Mouse (Mus musculus) CH12.LX (cell line): ENCODE results near the gene Frem2. TPM values are rescaled to one million over a fixed set of nuclear protein-coding genes. Genes with fewer than 3 reads are reported as not detected.

Source experiments
- DNase-seq: peaks from one replicate; pipeline ENCODE4 v3.0.0-alpha.2; 2013; ENCODE audit errors: extremely low read depth
- H3K27ac ChIP-seq: 2 replicates; pipeline ENCODE4 v1.5.1; 2012; ENCODE audit warnings: low read depth, mild to moderate bottlenecking, control low read depth, moderate library complexity; ENCODE audit not compliant: insufficient read depth
- H3K27me3 ChIP-seq: replicated peaks from 2 replicates; pipeline ENCODE3; 2012; ENCODE audit warnings: inconsistent platforms
- H3K36me3 ChIP-seq, 2 experiments: replicated peaks in 1 of 2; 2 replicates each; pipeline versions ENCODE3 to v1.6.1; 2012; ENCODE audit warnings: inconsistent platforms in 1 of 2, low read length in 1 of 2, mild to moderate bottlenecking in 1 of 2, mixed read lengths in 1 of 2, moderate library complexity in 1 of 2; ENCODE audit not compliant: control insufficient read depth in 1 of 2, insufficient read depth in 1 of 2
- H3K4me1 ChIP-seq, 2 experiments: 2 replicates each; pipeline ENCODE4 v1.6.1; 2012; ENCODE audit warnings: inconsistent platforms in 1 of 2, moderate library complexity in 1 of 2; ENCODE audit not compliant: insufficient read depth in 2 of 2, control insufficient read depth in 1 of 2
- H3K4me2 ChIP-seq: 2 replicates; pipeline ENCODE4 v1.6.1; 2012; ENCODE audit warnings: low read depth, mild to moderate bottlenecking, control low read depth; ENCODE audit not compliant: poor library complexity, insufficient read depth, severe bottlenecking
- H3K4me3 ChIP-seq, 3 experiments: fragments of 150-350 bp in 1 of 3; sonication (generic) in 1 of 3; replicated peaks in 1 of 3; 2 replicates each; pipeline versions ENCODE3 to v1.5.1; 2011 to 2012; ENCODE audit warnings: low read depth in 2 of 3, low read length in 2 of 3, mild to moderate bottlenecking in 2 of 3, moderate library complexity in 2 of 3, control low read depth in 1 of 3, improper control_type of control experiment in 1 of 3, inconsistent platforms in 1 of 3, mixed read lengths in 1 of 3; ENCODE audit not compliant: poor library complexity in 1 of 3
- H3K79me2 ChIP-seq: replicated peaks from 2 replicates; pipeline ENCODE4 v1.6.1; 2012; ENCODE audit warnings: mild to moderate bottlenecking, moderate library complexity; ENCODE audit not compliant: control insufficient read depth, poor library complexity, insufficient read depth, severe bottlenecking; ENCODE audit errors: extremely low read depth
- H3K9ac ChIP-seq: 2 replicates; pipeline ENCODE4 v1.6.1; 2012; ENCODE audit warnings: low read depth, mild to moderate bottlenecking, control low read depth, moderate library complexity; ENCODE audit not compliant: insufficient read depth
- H3K9me3 ChIP-seq: replicated peaks from 2 replicates; pipeline ENCODE3; 2012; ENCODE audit warnings: low read length, inconsistent platforms, mixed read lengths
- CHD1 ChIP-seq: IDR thresholded peaks from 2 replicates; pipeline ENCODE4 v1.6.1; 2012; ENCODE audit warnings: low read depth, low read length, improper control_type of control experiment, inconsistent platforms
- CTCF ChIP-seq, 2 experiments: IDR thresholded peaks in 1 of 2; conservative IDR thresholded peaks in 1 of 2; 2 replicates each; pipeline ENCODE4 v1.5.1; 2011 to 2012; ENCODE audit warnings: low read depth in 2 of 2, low read length in 2 of 2, improper control_type of control experiment in 1 of 2, inconsistent platforms in 1 of 2, mild to moderate bottlenecking in 1 of 2, moderate library complexity in 1 of 2
- EP300 ChIP-seq: IDR thresholded peaks from 2 replicates; pipeline ENCODE4 v1.6.1; 2011; ENCODE audit warnings: low read length, improper control_type of control experiment
- ETS1 ChIP-seq: conservative IDR thresholded peaks from 2 replicates; pipeline ENCODE4 v1.6.1; 2012; ENCODE audit warnings: low read depth, mild to moderate bottlenecking, inconsistent platforms, low read length, improper control_type of control experiment, moderate library complexity
- GABPA ChIP-seq: IDR thresholded peaks from 2 replicates; pipeline ENCODE4 v1.6.1; 2012; ENCODE audit warnings: low read depth, low read length, improper control_type of control experiment, inconsistent platforms; ENCODE audit not compliant: insufficient replicate concordance
- JUN ChIP-seq: IDR thresholded peaks from 2 replicates; pipeline ENCODE4 v1.6.1; 2011; ENCODE audit warnings: low read depth, mild to moderate bottlenecking, low read length, improper control_type of control experiment, moderate library complexity; ENCODE audit not compliant: insufficient read depth
- JUND ChIP-seq: conservative IDR thresholded peaks from 2 replicates; pipeline ENCODE4 v1.6.1; 2011; ENCODE audit warnings: low read depth, low read length, improper control_type of control experiment
- MAFK ChIP-seq: IDR thresholded peaks from 2 replicates; pipeline ENCODE4 v1.6.1; 2011; ENCODE audit warnings: low read length, improper control_type of control experiment; ENCODE audit not compliant: insufficient replicate concordance
- MAZ ChIP-seq: IDR thresholded peaks from 2 replicates; pipeline ENCODE4 v1.6.1; 2012; ENCODE audit warnings: low read depth, mild to moderate bottlenecking, inconsistent platforms, low read length, improper control_type of control experiment, moderate library complexity
- MEF2A ChIP-seq: IDR thresholded peaks from 2 replicates; pipeline ENCODE4 v1.6.1; 2014; ENCODE audit warnings: low read depth, mild to moderate bottlenecking, inconsistent platforms, low read length, improper control_type of control experiment, borderline replicate concordance
- MXI1 ChIP-seq: IDR thresholded peaks from 2 replicates; pipeline ENCODE4 v1.6.1; 2011; ENCODE audit warnings: mild to moderate bottlenecking, low read depth, low read length, improper control_type of control experiment
- NELFE ChIP-seq: IDR thresholded peaks from 2 replicates; pipeline ENCODE4 v1.6.1; 2011; ENCODE audit warnings: low read depth, low read length, improper control_type of control experiment
- NRF1 ChIP-seq: IDR thresholded peaks from 2 replicates; pipeline ENCODE4 v1.6.1; 2014; ENCODE audit warnings: low read depth, mild to moderate bottlenecking, inconsistent platforms, low read length, improper control_type of control experiment, moderate library complexity
- POLR2A ChIP-seq: IDR thresholded peaks from 2 replicates; pipeline ENCODE4 v1.6.1; 2011; ENCODE audit warnings: low read depth, mild to moderate bottlenecking, improper control_type of control experiment, low read length
- POLR2AphosphoS2 ChIP-seq: IDR thresholded peaks from 2 replicates; pipeline ENCODE4 v1.6.1; 2011; ENCODE audit warnings: low read depth, low read length, improper control_type of control experiment
- RAD21 ChIP-seq: IDR thresholded peaks from 2 replicates; pipeline ENCODE4 v1.6.1; 2011; ENCODE audit warnings: low read depth, mild to moderate bottlenecking, low read length, improper control_type of control experiment, moderate library complexity
- USF1 ChIP-seq: IDR thresholded peaks from 2 replicates; pipeline ENCODE4 v1.6.1; 2014; ENCODE audit warnings: low read depth, mild to moderate bottlenecking, inconsistent platforms, low read length, improper control_type of control experiment
- ZKSCAN1 ChIP-seq: IDR thresholded peaks from 2 replicates; pipeline ENCODE4 v1.6.1; 2012; ENCODE audit warnings: low read depth, inconsistent platforms, low read length, improper control_type of control experiment, borderline replicate concordance
- ZMIZ1 ChIP-seq: IDR thresholded peaks from 2 replicates; pipeline ENCODE4 v1.6.1; 2012; ENCODE audit warnings: low read depth, mild to moderate bottlenecking, inconsistent platforms, low read length, improper control_type of control experiment
- dilution Hi-C: fragments of 300-500 bp; cut with MboI; formaldehyde crosslinking; loops from 2 replicates; pipeline ENCODE4 v1.14.3; 2020; ENCODE audit warnings: low sequenced_read_pairs; ENCODE audit not compliant: extremely low pct_unique_long_range_greater_than_20kb, extremely low pct_ligation_motif_present
- in situ Hi-C: fragments of 300-500 bp; cut with MboI; formaldehyde crosslinking; loops from 3 replicates; pipeline ENCODE4 v1.14.3; 2019; ENCODE audit warnings: low sequenced_read_pairs, low pct_ligation_motif_present, low pct_unique_long_range_greater_than_20kb, mixed read lengths
- polyA plus RNA-seq: library from polyadenylated mRNA; unstranded; fragments of >175 nt; gene quantifications from 2 replicates; pipeline ENCODE4 v1.2.1, GENCODE M21; 2012; ENCODE audit warnings: low read depth; ENCODE audit not compliant: insufficient read length
- total RNA-seq, 2 experiments: library from RNA; depleted of rRNA; stranded (reverse); fragments of 300-350 nt in 1 of 2; fragments of >200 nt in 1 of 2; gene quantifications; 2 replicates each; pipeline ENCODE4 v1.2.3; 2012 to 2014

Frem2 gene
- total and polyA plus RNA-seq, 3 experiments: 0.04 to 0.09 (median 0.04) TPM

DNA sequence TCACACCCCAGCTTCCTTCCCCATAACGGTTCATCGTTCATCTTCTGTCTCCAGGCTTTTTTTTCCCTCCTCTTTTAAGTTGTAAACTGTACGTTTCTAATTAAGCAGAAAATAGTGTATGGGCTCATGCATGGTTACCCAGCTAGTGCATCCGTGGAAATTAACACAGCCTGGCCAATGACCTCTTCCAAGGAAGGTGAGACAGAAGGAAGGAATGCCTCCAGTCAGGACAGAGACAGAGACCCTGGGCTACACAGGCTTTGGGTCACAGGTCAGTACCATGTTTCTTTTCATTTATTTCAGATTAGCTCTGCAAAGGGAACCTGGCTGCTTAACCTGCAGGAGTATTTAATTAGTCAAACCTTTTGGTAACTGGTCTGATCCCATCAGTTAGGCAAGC, 57.0 kb downstream of the Frem2 start:
- in situ Hi-C loops: no loop called here
- no peak for DNase-seq
- Histone ChIP-seq H3K4me2 (no peak overlapping the region), H3K36me3 (no peaks in the 10 kb centered on the region), H3K79me2 (no peaks in the 10 kb centered on the region), H3K4me1 (0 out of 4 replicates have a peak, but pooled peaks cover 0 to 2% of the 10 kb centered on the region in 2 experiments), H3K4me3 (no peak overlapping the region), H3K9me3 (no peaks in the 10 kb centered on the region), H3K27me3 (no peaks in the 10 kb centered on the region), H3K9ac (no peak overlapping the region), H3K27ac (no peak overlapping the region)
- TF ChIP-seq EP300 (no peak), ETS1 (no peak), MXI1 (no peak), JUND (no peak), CTCF (conservative IDR thresholded peaks at IDR 0.05 in 1 of 2, IDR thresholded peaks at IDR 0.05 in 1 of 2; ENCODE audit: low read depth in 2 of 2, low read length in 2 of 2) (no peak), ZMIZ1 (no peak), RAD21 (no peak), MAZ (no peak), GABPA (no peak)
- dilution Hi-C loops: no loop called here

DNA sequence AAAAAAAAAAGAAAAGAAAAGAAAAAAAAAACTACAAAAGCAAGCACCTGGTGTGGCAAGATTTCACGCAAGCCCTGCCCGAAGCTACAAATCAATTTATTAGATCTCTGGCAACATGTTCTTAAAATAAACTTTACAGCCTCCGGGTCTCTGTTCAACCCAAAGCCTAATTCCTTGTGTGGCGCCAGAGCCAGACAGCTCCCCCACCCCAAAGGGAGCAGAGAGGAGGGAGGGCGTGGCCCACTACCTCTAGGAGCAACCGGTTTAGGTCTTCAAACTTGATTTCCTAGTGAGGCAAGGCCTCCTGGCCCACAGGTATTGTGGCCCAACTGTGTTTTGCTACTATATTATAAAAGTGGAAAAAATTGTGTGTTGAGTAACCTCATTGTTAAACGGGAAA, 57.8 kb downstream of the Frem2 start:
- Histone ChIP-seq H3K4me2 (no peak overlapping the region), H3K79me2 (no peaks in the 10 kb centered on the region), H3K9me3 (no peaks in the 10 kb centered on the region), H3K27ac (no peak overlapping the region), H3K4me1 (0 out of 4 replicates have a peak, but pooled peaks cover 0 to 2% of the 10 kb centered on the region in 2 experiments), H3K27me3 (no peaks in the 10 kb centered on the region), H3K9ac (no peak overlapping the region), H3K36me3 (no peaks in the 10 kb centered on the region), H3K4me3 (no peak overlapping the region)
- TF ChIP-seq ZKSCAN1 (no peak), USF1 (no peak), MAFK (no peak), CHD1 (no peak), NRF1 (no peak), JUN (no peak), MEF2A (no peak), POLR2AphosphoS2 (no peak), POLR2A (no peak), NELFE (no peak), GABPA (no peak)
- in situ Hi-C loops: no loop called here
- dilution Hi-C loops: no loop called here
- no peak for DNase-seq
